12 mouse cellular contexts compared by ENCODE assay signal in genomic region chr17:56266271-56266670, GRCm38 (mm10). TPM values are rescaled to one million over a fixed set of nuclear protein-coding genes. Genes with fewer than 3 reads are reported as not detected.
DNase-seq lines count a peak whose midpoint lies in the region; ATAC-seq and TF ChIP-seq lines count a peak whose summit lies in the region.
"Had no signal": no experiment of that assay in that cellular context is flagged by ENCODE, and none has a peak within 500 bp of the region (broad histone marks: within the 10 kb centered on the region; RNA-seq: fewer than 3 reads in every experiment).

No protein-coding gene starts in this region.

- no peak for TF ChIP-seq CTCF in Patski (IDR thresholded peaks at IDR 0.05)
- no peak for TF ChIP-seq CTCF in kidney, adult 2 months (conservative IDR thresholded peaks at IDR 0.05; ENCODE audit: insufficient read depth, insufficient read length, low read depth, low read length)

- ATAC-seq in heart, embryonic 12.5 days (ENCODE audit: insufficient number of reproducible peaks, low FRiP score): no peak
- ATAC-seq in Patski: peak; percentile 85
- ATAC-seq in cerebellum, adult (ENCODE audit: insufficient number of reproducible peaks, low FRiP score, low TSS enrichment): no peak

- CTCF ChIA-PET in Patski (lab: Charles Lee): interaction anchor here (1.1 kb wide), 1 partner anchor 84 kb away, joined by 4 read pairs; no protein-coding TSS in a partner anchor

- no peak overlapping the region for H3K4me3 ChIP-seq in heart, embryonic 12.5 days
- H3K4me3 ChIP-seq in heart, embryonic 10.5 days: no peak overlapping the region
- H3K4me3 ChIP-seq in macrophage (ENCODE audit: inconsistent target): no peak overlapping the region
- H3K4me3 ChIP-seq in kidney, adult 2 months (ENCODE audit: insufficient read depth, low read depth, low read length): no peak overlapping the region
- H3K4me3 ChIP-seq: hindbrain, embryonic 10.5 days had no signal

- H3K27me3 ChIP-seq in heart, embryonic 12.5 days (replicated peaks): no peaks in the 10 kb centered on the region
- H3K27me3 ChIP-seq in heart, embryonic 10.5 days (ENCODE audit: insufficient read depth, poor library complexity, severe bottlenecking): no peaks in the 10 kb centered on the region
- no peaks in the 10 kb centered on the region for H3K27me3 ChIP-seq in Patski
- H3K27me3 ChIP-seq in kidney, adult 2 months (replicated peaks; ENCODE audit: control insufficient read depth, insufficient read depth, low read length): no peaks in the 10 kb centered on the region

- 0 out of 2 replicates have a peak overlapping the region, but pooled peaks have one; percentile 10 for H3K9ac ChIP-seq in heart, embryonic 12.5 days

- DNase-seq in heart, embryonic 10.5 days (ENCODE audit: low spot score): no peak
- DNase-seq in 3T3-L1 (ENCODE audit: low read depth, low spot score): peak; percentile 96
- peak; percentile 82 for DNase-seq in Patski (ENCODE audit: low read depth, low spot score)
- DNase-seq in cerebellum, adult 9-10 months: no peak
- no peak for DNase-seq in kidney, adult 2 months
- DNase-seq: thymus, postnatal 4 days had no signal

- TF ChIP-seq POLR2A in kidney, adult 2 months (IDR thresholded peaks at IDR 0.05; ENCODE audit: low read depth, low read length): no peak

- in situ Hi-C loops in Patski (cut with MboI; ENCODE audit: low pct_unique_long_range_greater_than_20kb): no loop called here

- peaks cover 35% of the 10 kb centered on the region for H3K4me1 ChIP-seq in heart, embryonic 12.5 days (replicated peaks)
- H3K4me1 ChIP-seq in heart, embryonic 10.5 days: peaks cover 34% of the 10 kb centered on the region
- peaks cover 2% of the 10 kb centered on the region; the same call in 1 of the 2 replicates for H3K4me1 ChIP-seq in kidney, adult 2 months (ENCODE audit: control insufficient read depth, insufficient read depth, low read length)

- H3K9me3 ChIP-seq in heart, embryonic 12.5 days (replicated peaks): no peaks in the 10 kb centered on the region
- H3K9me3 ChIP-seq in heart, embryonic 10.5 days: no peaks in the 10 kb centered on the region
- H3K9me3 ChIP-seq: hindbrain, embryonic 10.5 days had no signal

- H3K79me2 ChIP-seq in macrophage (ENCODE audit: inconsistent target): peaks cover 21% of the 10 kb centered on the region; the same call in 1 of the 2 replicates

- 40% methylated on average over 3 of the region's 3 CpGs for WGBS in heart, embryonic 12.5 days
- 46% methylated on average over 3 of the region's 3 CpGs for WGBS in heart, embryonic 10.5 days
- WGBS in macrophage (ENCODE audit: missing documents): 5% methylated on average over 3 of the region's 3 CpGs
- WGBS in kidney, adult 2 months: 38% methylated on average over 3 of the region's 3 CpGs

- POLR2A ChIA-PET in Patski (lab: Charles Lee): interaction anchor here (1.3 kb wide), 1 partner anchor 22 kb away, joined by 3 read pairs; no protein-coding TSS in a partner anchor

- peaks cover 35% of the 10 kb centered on the region for H3K36me3 ChIP-seq in heart, embryonic 12.5 days
- peaks cover 39% of the 10 kb centered on the region for H3K36me3 ChIP-seq in heart, embryonic 10.5 days
- H3K36me3 ChIP-seq in macrophage (ENCODE audit: inconsistent target): peaks cover 15% of the 10 kb centered on the region; the same call in 1 of the 2 replicates
- H3K36me3 ChIP-seq in kidney, adult 2 months (ENCODE audit: control insufficient read depth, insufficient read depth, low read length): no peaks in the 10 kb centered on the region; the same call in 1 of the 2 replicates

- H3K27ac ChIP-seq in heart, embryonic 12.5 days (ENCODE audit: poor library complexity, severe bottlenecking): no peak overlapping the region; the same call in 1 of the 2 replicates
- H3K27ac ChIP-seq in heart, embryonic 10.5 days: no peak overlapping the region
- peak overlapping the region; percentile 95 for H3K27ac ChIP-seq in macrophage
- H3K27ac ChIP-seq in kidney, adult 2 months (ENCODE audit: insufficient read depth, low read depth, low read length): no peak overlapping the region
- H3K27ac ChIP-seq: hindbrain, embryonic 10.5 days had no signal

- no peak overlapping the region for H3K4me2 ChIP-seq in heart, embryonic 12.5 days

RNA-seq across cellular contexts. Expression of gene Fem1a, which starts 9.7 kb away (rescaled TPM):
- polyA plus RNA-seq in heart, embryonic 12.5 days (2016; fragmentation: Nextera tagmentation; extraction: Ambion mirVana): 19.5 and 19.9 TPM in 2 replicates
- 15.0 and 20.3 TPM in 2 replicates for polyA plus RNA-seq in heart, embryonic 10.5 days (2016; fragmentation: Nextera tagmentation; extraction: Ambion mirVana)
- polyA plus RNA-seq in Patski (2021) (17.2 TPM), macrophage (2018) (6.6 to 13.3 TPM (median 10.2 TPM) in 3 replicates)
- total RNA-seq in macrophage (2018; cell fraction: chromatin; rRNA removed): 10 to 100 TPM in 9 of 26 experiments, 1 to 10 TPM in 17; 2.4 to 25.8 (median 7.7) TPM
- total RNA-seq in macrophage (2018; cell fraction: cytosol; rRNA removed): 10 to 100 TPM in 17 of 26 experiments, 1 to 10 TPM in 9; 4.7 to 16.4 (median 11.9) TPM
- 10 to 100 TPM in 15 of 26 experiments, 1 to 10 TPM in 11; 5.5 to 23.2 (median 10.6) TPM for total RNA-seq in macrophage (2018; cell fraction: nucleus; rRNA removed)
- 23.7 and 28.2 TPM in 2 replicates for polyA plus RNA-seq in kidney, adult 2 months (2012; rRNA removed)

RNA-seq across cellular contexts. Expression of gene Ticam1, which starts 10.3 kb away (rescaled TPM):
- polyA plus RNA-seq in heart, embryonic 12.5 days (2016; fragmentation: Nextera tagmentation; extraction: Ambion mirVana): 8.6 and 9.5 TPM in 2 replicates
- 6.8 and 9.5 TPM in 2 replicates for polyA plus RNA-seq in heart, embryonic 10.5 days (2016; fragmentation: Nextera tagmentation; extraction: Ambion mirVana)
- 23.9 TPM for polyA plus RNA-seq in Patski (2021)
- total RNA-seq in macrophage (2018; cell fraction: chromatin; rRNA removed): 10 to 100 TPM; 20.0 to 66.0 (median 29.6) TPM
- 10 to 100 TPM; 29.2 to 68.9 (median 35.2) TPM for total RNA-seq in macrophage (2018; cell fraction: cytosol; rRNA removed)
- 10 to 100 TPM; 18.9 to 54.1 (median 29.3) TPM for total RNA-seq in macrophage (2018; cell fraction: nucleus; rRNA removed)
- polyA plus RNA-seq in macrophage (2018): 19.5 to 36.1 TPM (median 21.2 TPM) in 3 replicates
- polyA plus RNA-seq in kidney, adult 2 months (2012; rRNA removed): 33.3 and 34.7 TPM in 2 replicates

RNA-seq across cellular contexts. Expression of gene Plin3, which starts 26.4 kb away (rescaled TPM):
- 59.1 and 60.0 TPM in 2 replicates for polyA plus RNA-seq in heart, embryonic 12.5 days (2016; fragmentation: Nextera tagmentation; extraction: Ambion mirVana)
- polyA plus RNA-seq in heart, embryonic 10.5 days (2016; fragmentation: Nextera tagmentation; extraction: Ambion mirVana): 81.7 and 93.2 TPM in 2 replicates
- polyA plus RNA-seq in Patski (2021) (82.5 TPM), macrophage (2018) (40.0 to 53.0 TPM (median 46.8 TPM) in 3 replicates)
- total RNA-seq in macrophage (2018; cell fraction: chromatin; rRNA removed): 10 to 100 TPM in 18 of 26 experiments, 1 to 10 TPM in 8; 3.7 to 35.4 (median 12.4) TPM
- 10 to 100 TPM; 28.2 to 67.4 (median 39.0) TPM for total RNA-seq in macrophage (2018; cell fraction: cytosol; rRNA removed)
- 10 to 100 TPM; 10.8 to 40.1 (median 19.8) TPM for total RNA-seq in macrophage (2018; cell fraction: nucleus; rRNA removed)
- 34.8 and 43.1 TPM in 2 replicates for polyA plus RNA-seq in kidney, adult 2 months (2012; rRNA removed)

RNA-seq across cellular contexts. Expression of gene Arrdc5, which starts 33.8 kb away (rescaled TPM):
- not detected in 2 replicates for polyA plus RNA-seq in heart, embryonic 12.5 days (2016; fragmentation: Nextera tagmentation; extraction: Ambion mirVana)
- not detected in 2 replicates for polyA plus RNA-seq in heart, embryonic 10.5 days (2016; fragmentation: Nextera tagmentation; extraction: Ambion mirVana)
- polyA plus RNA-seq in Patski (2021) (not detected), macrophage (2018) (not detected in 3 replicates)
- not detected for total RNA-seq in macrophage (2018; cell fraction: chromatin; rRNA removed)
- total RNA-seq in macrophage (2018; cell fraction: cytosol; rRNA removed): not detected
- not detected for total RNA-seq in macrophage (2018; cell fraction: nucleus; rRNA removed)
- not detected in 2 replicates for polyA plus RNA-seq in kidney, adult 2 months (2012; rRNA removed)
- polyA plus RNA-seq: hindbrain, embryonic 10.5 days; limb, embryonic 14.5 days; neural tube, embryonic 11.5 days had no signal

RNA-seq across cellular contexts. Expression of gene Uhrf1, which starts 36.9 kb away (rescaled TPM):
- polyA plus RNA-seq in heart, embryonic 12.5 days (2016; fragmentation: Nextera tagmentation; extraction: Ambion mirVana): 88.4 and 91.2 TPM in 2 replicates
- polyA plus RNA-seq in heart, embryonic 10.5 days (2016; fragmentation: Nextera tagmentation; extraction: Ambion mirVana): 136 and 163 TPM in 2 replicates
- polyA plus RNA-seq in Patski (2021) (44.3 TPM), macrophage (2018) (2.3 to 57.4 TPM (median 13.6 TPM) in 3 replicates)
- 10 to 100 TPM in 13 of 26 experiments, 1 to 10 TPM in 13; 2.4 to 31.3 (median 10.2) TPM for total RNA-seq in macrophage (2018; cell fraction: chromatin; rRNA removed)
- total RNA-seq in macrophage (2018; cell fraction: cytosol; rRNA removed): 1 to 10 TPM; 3.9 to 9.2 (median 5.9) TPM
- 10 to 100 TPM in 3 of 26 experiments, 1 to 10 TPM in 23; 3.7 to 97.3 (median 6.4) TPM for total RNA-seq in macrophage (2018; cell fraction: nucleus; rRNA removed)
- polyA plus RNA-seq in kidney, adult 2 months (2012; rRNA removed): 1.2 and 2.3 TPM in 2 replicates

Comparison
In these comparisons a context has a peak if more than half of its experiments do, and no peak if none do; other contexts are left out.
1. DNase-seq: peak in 3T3-L1 (single experiment) and Patski (single experiment); none in heart, embryonic 10.5 days (single experiment), cerebellum, adult 9-10 months (single experiment) and kidney, adult 2 months (single experiment).